Mouse (Mus musculus) kidney, adult 10 weeks (tissue): ENCODE data around the gene Rhox6. TPM values are rescaled to one million over a fixed set of nuclear protein-coding genes. Genes with fewer than 3 reads are reported as not detected.

Experiments
- polyA plus RNA-seq: library from polyadenylated mRNA; stranded (reverse); fragments of 350-450 nt; fragmentation: Illumina TruSeq; extraction: RNeasy Lipid Tissue Mini Kit (QIAGEN cat#74804); gene quantifications from one replicate; pipeline ENCODE4 v1.2.3, GENCODE M21; 2014; ENCODE audit warnings: low read depth, low replicate concordance

Gene Rhox6
- polyA plus RNA-seq: not detected

DNA sequence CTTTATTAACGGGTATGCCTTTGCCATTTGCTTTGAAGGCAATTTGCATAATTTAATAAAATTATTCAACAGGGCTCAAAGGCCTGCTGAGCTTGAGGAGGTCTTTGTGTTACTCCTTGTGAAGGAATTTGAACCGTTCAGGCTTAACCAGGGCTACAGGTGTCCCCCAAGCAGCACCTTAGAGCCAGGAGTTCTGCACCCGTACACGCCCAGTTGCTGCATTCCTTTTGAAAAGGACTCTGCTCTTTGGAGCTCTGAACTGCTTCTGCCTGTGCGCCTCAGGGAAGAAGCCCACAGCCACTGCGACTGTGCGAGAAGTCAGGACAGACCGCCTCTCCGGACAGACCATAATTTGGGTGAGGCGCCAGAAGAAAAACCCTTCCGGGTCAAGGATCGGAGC is at the start of gene Rhox6:
TSS of gene Rhox6 (plus strand) at position 301 of the 400 bp plus-strand sequence.

DNA sequence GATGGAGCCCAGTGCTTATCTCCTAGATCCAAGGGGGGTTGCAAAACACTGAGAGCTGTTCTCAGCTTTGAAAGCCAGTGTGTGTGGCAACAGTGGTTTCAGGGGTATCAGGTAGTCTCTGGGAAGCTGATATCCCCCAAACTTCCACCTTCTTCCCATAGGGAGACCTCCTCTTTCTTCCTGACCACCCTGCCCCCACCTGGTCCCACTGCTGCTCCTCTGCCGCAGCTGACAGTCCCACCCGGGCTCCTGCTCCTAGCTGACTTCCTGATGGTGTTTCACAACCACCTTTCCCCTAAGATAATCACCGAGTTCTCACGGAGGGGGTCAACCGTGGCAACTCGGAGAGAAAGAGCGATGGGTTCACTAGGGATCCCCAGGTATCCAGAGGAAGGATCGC is 4.7 kb downstream of the Rhox6 start, which contains the start of gene Rhox7a:
TSS of gene Rhox7a (plus strand) at position 301 of the 400 bp plus-strand sequence.

DNA sequence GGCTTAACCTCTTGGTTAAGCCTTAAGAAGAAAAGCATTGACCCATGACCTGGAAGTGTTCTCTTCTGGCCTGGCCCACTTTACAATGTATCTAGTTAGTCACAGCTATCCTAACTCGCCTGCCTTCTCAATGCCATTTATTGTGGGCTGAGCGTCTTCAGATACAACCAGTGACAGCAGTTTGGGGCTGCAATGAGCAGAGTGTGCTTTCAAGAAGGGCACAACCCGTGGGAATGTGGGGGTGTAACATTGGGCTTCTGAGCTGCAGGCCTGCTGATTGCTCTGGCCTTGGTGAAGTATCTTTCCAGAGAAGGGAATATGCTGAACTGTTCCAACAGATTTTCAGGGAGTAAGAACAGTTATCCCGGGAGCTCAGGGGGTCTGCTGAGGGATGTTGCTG is 52.1 kb downstream of the Rhox6 start, which contains the start of gene Rhox8:
TSS of gene Rhox8 (minus strand) at position 101 of the 400 bp plus-strand sequence.

Other genes with a start within 250 kb of the Rhox6 start
- gene Rhox3f, start 245.9 kb upstream of the Rhox6 start, polyA plus RNA-seq: not detected
- not detected for gene Rhox4f, start 219.2 kb upstream of the Rhox6 start, polyA plus RNA-seq
- not detected for gene Rhox3g, start 198.3 kb upstream of the Rhox6 start, polyA plus RNA-seq
- gene Rhox2g, start 183.4 kb upstream of the Rhox6 start, polyA plus RNA-seq: not detected
- not detected for gene Rhox4g, start 175.6 kb upstream of the Rhox6 start, polyA plus RNA-seq
- not detected for gene Rhox3h, start 158.1 kb upstream of the Rhox6 start, polyA plus RNA-seq
- gene Rhox2h, start 153.6 kb upstream of the Rhox6 start, polyA plus RNA-seq: not detected
- gene Rhox5, start 22.1 kb upstream of the Rhox6 start, polyA plus RNA-seq: not detected
- gene Rhox7a, start 4.8 kb downstream of the Rhox6 start, polyA plus RNA-seq: not detected
- gene Rhox8, start 52.0 kb downstream of the Rhox6 start, polyA plus RNA-seq: not detected
- not detected for gene Rhox7b, start 70.3 kb downstream of the Rhox6 start, polyA plus RNA-seq
- not detected for gene Rhox9, start 74.9 kb downstream of the Rhox6 start, polyA plus RNA-seq
- gene Btg1-ps1, start 191.9 kb downstream of the Rhox6 start, polyA plus RNA-seq: not detected
- gene Btg1-ps2, start 216.2 kb downstream of the Rhox6 start, polyA plus RNA-seq: not detected
- not detected for gene Rhox10, start 239.6 kb downstream of the Rhox6 start, polyA plus RNA-seq